Mouse (Mus musculus) liver, embryonic 14.5 days (tissue): ENCODE measurements around the gene Trim56. TPM values are rescaled to one million over a fixed set of nuclear protein-coding genes. Genes with fewer than 3 reads are reported as not detected.
A peak's percentile ranks its signal among the peaks of the same experiment; 100 is the strongest.

ENCODE experiments used
- ATAC-seq: fragments of 200-750 bp; cut with Nextera tagmentation; 2 replicates; pipeline ENCODE4 v1.8.0; 2017; ENCODE audit warnings: moderate number of reproducible peaks, mild to moderate bottlenecking, moderate library complexity; ENCODE audit not compliant: insufficient read depth
- DNase-seq, 3 experiments: peaks; one replicate each; pipeline ENCODE4 v3.0.0-alpha.2; 2012 to 2013; ENCODE audit warnings: low read depth in 3 of 3, low spot score in 3 of 3
- H3K27ac ChIP-seq: fragments of 300-500 bp; sonication (generic); 2 replicates; pipeline ENCODE4 v1.5.1; 2014; ENCODE audit warnings: moderate library complexity, mild to moderate bottlenecking, control low read depth, inconsistent platforms
- H3K27me3 ChIP-seq: fragments of 300-500 bp; sonication (generic); 2 replicates; pipeline ENCODE4 v1.6.1; 2014; ENCODE audit warnings: mild to moderate bottlenecking, low read length, moderate library complexity; ENCODE audit not compliant: control insufficient read depth, insufficient read depth
- H3K36me3 ChIP-seq: fragments of 300-500 bp; sonication (generic); replicated peaks from 2 replicates; pipeline ENCODE4 v1.6.1; 2014; ENCODE audit warnings: low read depth; ENCODE audit not compliant: control insufficient read depth, insufficient read depth
- H3K4me1 ChIP-seq, 2 experiments: fragments of 200-500 bp in 1 of 2; fragments of 300-500 bp in 1 of 2; sonication (generic) in 1 of 2; replicated peaks; 2 replicates each; pipeline ENCODE4 v1.6.1; 2012 to 2014; ENCODE audit warnings: antibody characterized with exemption in 1 of 2, inconsistent platforms in 1 of 2, low read length in 1 of 2; ENCODE audit not compliant: control insufficient read depth in 2 of 2, insufficient read depth in 2 of 2
- H3K4me2 ChIP-seq: fragments of 300-500 bp; sonication (generic); 2 replicates; pipeline ENCODE4 v1.6.1; 2014; ENCODE audit warnings: low read depth, mild to moderate bottlenecking, control low read depth, moderate library complexity
- H3K4me3 ChIP-seq, 2 experiments: fragments of 200-500 bp in 1 of 2; fragments of 300-500 bp in 1 of 2; sonication (generic) in 1 of 2; 2 replicates each; pipeline ENCODE4 v1.5.1; 2012 to 2014; ENCODE audit warnings: low read depth in 2 of 2, low read length in 2 of 2, mild to moderate bottlenecking in 2 of 2, control low read depth in 1 of 2, inconsistent platforms in 1 of 2, moderate library complexity in 1 of 2; ENCODE audit not compliant: insufficient read depth in 1 of 2
- H3K9ac ChIP-seq: fragments of 300-500 bp; sonication (generic); replicated peaks from 2 replicates; pipeline ENCODE4 v1.6.1; 2014; ENCODE audit warnings: mild to moderate bottlenecking, control low read depth, moderate library complexity
- H3K9me3 ChIP-seq: fragments of 300-500 bp; sonication (generic); 2 replicates; pipeline ENCODE4 v1.6.1; 2016; ENCODE audit warnings: low read length, mixed read lengths; ENCODE audit not compliant: control insufficient read depth
- CTCF ChIP-seq: IDR thresholded peaks from 2 replicates; pipeline ENCODE4 v1.5.1; 2016; ENCODE audit warnings: antibody characterized with exemption, low read depth, control low read depth
- EP300 ChIP-seq: IDR thresholded peaks from 2 replicates; pipeline ENCODE4 v1.6.1; 2016; ENCODE audit warnings: antibody characterized with exemption, low read depth
- WGBS: fragments of 180-500 bp; shearing (Covaris S2); extraction: QIAGEN DNeasy Blood & Tissue Kit; methylation state at CpG from one replicate; pipeline ENCODE4 v1.1.7; 2014; ENCODE audit not compliant: insufficient replicate concordance; 5-methylcytosine and 5-hydroxymethylcytosine counted together
- polyA plus RNA-seq, 2 experiments: library from polyadenylated mRNA; depleted of rRNA in 1 of 2; stranded (reverse) in 1 of 2; unstranded in 1 of 2; fragments of >200 nt; fragmentation: Nextera tagmentation in 1 of 2; extraction: Ambion mirVana in 1 of 2; gene quantifications; 2 replicates each; pipeline versions ENCODE4 v1.2.1 to v1.2.3; 2012 to 2014

Gene Trim56
- polyA plus RNA-seq, 2 experiments, result 5.4 to 7.8 TPM

DNA sequence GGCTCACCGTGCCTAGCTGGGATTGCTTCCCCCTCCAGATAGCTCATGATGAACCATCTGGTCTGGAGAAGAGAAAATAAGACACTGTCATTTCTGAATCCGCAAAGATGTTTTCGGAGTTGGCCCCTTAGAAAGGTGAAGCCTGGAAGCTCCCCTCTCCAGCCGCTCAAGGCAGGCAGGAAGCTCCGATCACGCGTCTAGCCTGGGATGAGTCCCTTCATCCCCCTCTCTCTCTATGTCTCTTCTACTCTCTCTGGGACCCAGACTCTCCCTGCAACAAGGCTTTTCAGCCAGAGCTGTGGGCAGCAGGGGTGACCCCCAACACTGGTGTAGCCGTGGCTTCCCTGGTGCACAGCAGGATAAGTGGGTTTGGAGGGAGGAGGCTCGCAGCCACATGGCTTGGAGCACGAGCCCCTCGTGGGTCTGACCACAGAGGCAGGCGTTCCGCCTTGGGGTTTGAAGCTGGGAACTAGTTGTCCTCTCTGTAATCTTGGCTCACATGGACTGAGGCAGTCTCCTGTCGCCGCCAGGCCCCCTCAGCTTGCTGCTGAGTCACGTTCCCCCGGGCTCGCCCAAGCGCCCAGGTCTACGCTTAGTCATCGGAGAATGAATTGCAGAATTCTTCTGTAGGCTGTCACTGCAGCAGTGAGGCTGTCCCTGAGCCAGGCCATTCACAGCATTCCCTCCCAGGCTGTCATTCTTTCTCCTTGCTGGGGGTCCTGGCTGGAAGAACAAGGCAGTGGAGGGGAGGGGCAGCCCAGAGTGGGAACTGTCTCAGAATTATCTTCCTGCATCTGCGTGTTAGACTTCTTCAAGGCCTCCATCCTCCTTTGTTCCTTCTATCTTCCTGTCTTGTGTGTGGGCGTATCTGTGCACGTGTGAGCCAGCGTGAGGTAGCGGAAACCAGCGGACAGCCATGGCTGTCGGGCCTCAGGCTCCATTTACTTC, 13.2 kb downstream of the Trim56 start:
- peak; percentile 26; the same call in 1 of the 2 replicates for TF ChIP-seq CTCF
- TF ChIP-seq EP300, result peak; percentile 87
- H3K9ac ChIP-seq, result peak overlapping the region; percentile 73
- peak; percentile 89 to 91 (median 90) for DNase-seq
- 28% methylated on average over 28 of the region's 28 CpGs for WGBS
- H3K36me3 ChIP-seq, result no peaks in the 10 kb centered on the region
- peaks cover 66 to 78% of the 10 kb centered on the region in 2 experiments for H3K4me1 ChIP-seq
- H3K4me2 ChIP-seq, result peak overlapping the region; percentile 70
- H3K9me3 ChIP-seq, result no peaks in the 10 kb centered on the region
- peak overlapping the region in 1 of 2 experiments; percentile 31; a peak in 2 of 4 replicates for H3K4me3 ChIP-seq
- H3K27ac ChIP-seq, result peak overlapping the region; percentile 95
- peak; percentile 94 for ATAC-seq
- no peaks in the 10 kb centered on the region for H3K27me3 ChIP-seq

DNA sequence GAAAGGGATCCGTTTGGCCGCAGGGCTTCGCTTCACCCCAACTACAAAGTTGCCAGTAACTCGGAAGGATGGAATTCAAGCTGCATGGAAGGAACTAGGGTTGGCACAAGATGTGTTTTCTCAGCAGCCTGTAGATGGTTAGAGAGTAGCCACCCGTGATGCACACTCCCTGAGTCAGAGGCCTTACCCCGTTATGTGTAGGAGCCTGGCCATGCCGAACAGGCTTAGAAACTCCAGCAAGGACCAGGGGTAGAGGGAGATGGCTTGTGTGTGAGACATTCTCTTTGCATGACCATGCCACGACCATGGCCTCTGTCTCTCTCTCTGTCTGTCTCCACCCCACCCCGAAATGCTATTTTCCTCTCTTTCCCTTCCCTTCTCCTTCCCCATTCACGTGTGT, 13.9 kb downstream of the Trim56 start:
- peak overlapping the region; percentile 95 for H3K27ac ChIP-seq

DNA sequence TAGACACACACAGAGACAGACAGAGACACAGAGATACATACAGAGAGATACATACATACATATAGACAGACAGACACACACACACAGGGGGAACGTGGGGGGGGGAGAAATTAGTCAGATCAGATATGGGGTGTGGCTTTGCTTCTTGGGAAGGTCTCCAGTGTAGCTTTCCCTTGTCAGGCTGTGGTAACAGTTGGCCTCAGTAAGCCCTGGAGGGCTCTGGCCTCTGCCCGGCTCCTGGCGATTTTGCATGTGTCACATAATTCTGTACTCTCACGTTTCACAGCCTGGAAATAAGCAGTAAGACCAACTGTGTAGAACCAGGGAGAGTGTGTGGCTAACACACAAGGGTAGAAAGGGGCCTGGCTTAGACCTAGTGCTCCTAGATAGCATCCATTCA, 15.3 kb downstream of the Trim56 start:
- WGBS, result 33% methylated on average over 4 of the region's 4 CpGs
- H3K4me1 ChIP-seq, result peaks cover 61 to 71% of the 10 kb centered on the region in 2 experiments
- DNase-seq, result no peak

More for the DNA sequence above, 13.9 kb downstream of the Trim56 start:
- Histone ChIP-seq H3K9ac (peak overlapping the region; percentile 73), H3K27me3 (no peaks in the 10 kb centered on the region), H3K36me3 (no peaks in the 10 kb centered on the region), H3K4me2 (peak overlapping the region; percentile 70; the same call in 1 of the 2 replicates), H3K4me3 (no peak overlapping the region), H3K9me3 (no peaks in the 10 kb centered on the region), H3K4me1 (peaks cover 68 to 81% of the 10 kb centered on the region in 2 experiments)
- DNase-seq, result no peak
- WGBS, result 75% methylated on average over 10 of the region's 10 CpGs
- ATAC-seq, result no peak
- no peak for TF ChIP-seq CTCF
- TF ChIP-seq EP300, result no peak

DNA sequence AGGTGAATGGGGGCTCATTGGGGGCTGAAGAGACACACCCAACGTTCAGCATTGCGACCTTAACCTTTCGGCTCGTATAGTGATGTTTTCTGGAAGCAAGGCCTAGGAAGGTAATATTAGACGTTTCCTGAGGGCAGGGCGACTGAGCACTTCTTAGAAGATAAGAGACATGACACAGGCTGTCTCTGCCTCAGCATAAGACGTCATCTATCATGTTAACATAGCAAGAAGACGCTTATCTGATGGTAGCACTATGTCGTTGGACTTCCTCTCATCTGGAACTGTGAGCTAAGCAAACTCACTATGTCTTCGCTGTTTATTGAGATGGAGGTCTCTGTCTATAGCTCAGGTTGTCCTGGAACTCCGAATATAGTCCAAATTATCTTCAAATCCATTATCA, 17.6 kb downstream of the Trim56 start:
- Histone ChIP-seq H3K9me3 (no peaks in the 10 kb centered on the region), H3K4me1 (peaks cover 42 to 54% of the 10 kb centered on the region in 2 experiments), H3K27ac (peak overlapping the region; percentile 73), H3K9ac (peak overlapping the region; percentile 60), H3K36me3 (no peaks in the 10 kb centered on the region), H3K4me2 (peak overlapping the region; percentile 52), H3K4me3 (no peak overlapping the region), H3K27me3 (no peaks in the 10 kb centered on the region)
- DNase-seq (peak; percentile 65 to 70 (median 66)), ATAC-seq (peak; percentile 16; the same call in 1 of the 2 replicates)
- TF ChIP-seq EP300 (no peak; the same call in 1 of the 2 replicates), CTCF (no peak)
- 15% methylated on average over 11 of the region's 11 CpGs for WGBS

More for the DNA sequence above, 15.3 kb downstream of the Trim56 start:
- Histone ChIP-seq H3K9ac (peak overlapping the region; percentile 13), H3K36me3 (no peaks in the 10 kb centered on the region), H3K27ac (peak overlapping the region; percentile 59), H3K4me2 (no peak overlapping the region), H3K27me3 (no peaks in the 10 kb centered on the region), H3K4me3 (no peak overlapping the region), H3K9me3 (no peaks in the 10 kb centered on the region)
- no peak for ATAC-seq
- TF ChIP-seq EP300, result no peak
- TF ChIP-seq CTCF, result no peak

DNA sequence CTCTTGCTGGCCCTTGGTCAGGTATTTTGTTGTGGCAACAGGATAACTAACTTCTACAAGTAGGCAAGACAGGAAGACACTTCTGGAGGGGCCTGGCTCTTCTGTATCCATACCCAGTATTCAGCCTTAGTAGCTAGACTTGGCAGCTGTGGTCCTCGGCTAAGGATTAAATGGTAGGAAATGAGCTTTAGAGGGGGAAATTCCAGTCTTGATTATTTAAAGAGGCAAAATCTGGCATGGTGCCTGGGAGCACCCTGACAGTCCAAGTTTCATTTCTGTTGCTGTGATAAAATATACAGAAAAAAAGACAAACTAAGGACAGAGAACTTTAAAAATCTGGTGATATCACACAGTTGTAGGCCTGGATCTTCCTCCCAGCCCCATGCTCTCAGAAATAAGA, 20.0 kb downstream of the Trim56 start:
- Histone ChIP-seq H3K4me3 (no peak overlapping the region), H3K27me3 (no peaks in the 10 kb centered on the region), H3K9ac (no peak overlapping the region), H3K27ac (no peak overlapping the region), H3K4me2 (no peak overlapping the region), H3K4me1 (peaks cover 27 to 33% of the 10 kb centered on the region in 2 experiments), H3K36me3 (no peaks in the 10 kb centered on the region), H3K9me3 (no peaks in the 10 kb centered on the region)
- 74% methylated on average over 1 of the region's 1 CpGs for WGBS
- no peak for TF ChIP-seq CTCF
- no peak for TF ChIP-seq EP300
- no peak for ATAC-seq
- no peak for DNase-seq
